Mouse (Mus musculus) CH12.LX (cell line): Measurements from ENCODE around the gene Patj.

Experiments
- CHD1 ChIP-seq: IDR thresholded peaks from 2 replicates; pipeline ENCODE4 v1.6.1; 2012; ENCODE audit warnings: low read depth, low read length, improper control_type of control experiment, inconsistent platforms
- CTCF ChIP-seq, 2 experiments: IDR thresholded peaks in 1 of 2; conservative IDR thresholded peaks in 1 of 2; 2 replicates each; pipeline ENCODE4 v1.5.1; 2011 to 2012; ENCODE audit warnings: low read depth in 2 of 2, low read length in 2 of 2, improper control_type of control experiment in 1 of 2, inconsistent platforms in 1 of 2, mild to moderate bottlenecking in 1 of 2, moderate library complexity in 1 of 2
- EP300 ChIP-seq: IDR thresholded peaks from 2 replicates; pipeline ENCODE4 v1.6.1; 2011; ENCODE audit warnings: low read length, improper control_type of control experiment
- ETS1 ChIP-seq: conservative IDR thresholded peaks from 2 replicates; pipeline ENCODE4 v1.6.1; 2012; ENCODE audit warnings: low read depth, mild to moderate bottlenecking, inconsistent platforms, low read length, improper control_type of control experiment, moderate library complexity
- HCFC1 ChIP-seq: IDR thresholded peaks from 2 replicates; pipeline ENCODE4 v1.6.1; 2012; ENCODE audit warnings: low read depth, mild to moderate bottlenecking, inconsistent platforms, low read length, improper control_type of control experiment
- MAX ChIP-seq: IDR thresholded peaks from 2 replicates; pipeline ENCODE4 v1.6.1; 2011; ENCODE audit warnings: low read length, improper control_type of control experiment
- NELFE ChIP-seq: IDR thresholded peaks from 2 replicates; pipeline ENCODE4 v1.6.1; 2011; ENCODE audit warnings: low read depth, low read length, improper control_type of control experiment
- NRF1 ChIP-seq: IDR thresholded peaks from 2 replicates; pipeline ENCODE4 v1.6.1; 2014; ENCODE audit warnings: low read depth, mild to moderate bottlenecking, inconsistent platforms, low read length, improper control_type of control experiment, moderate library complexity
- POLR2A ChIP-seq: IDR thresholded peaks from 2 replicates; pipeline ENCODE4 v1.6.1; 2011; ENCODE audit warnings: low read depth, mild to moderate bottlenecking, improper control_type of control experiment, low read length
- POLR2AphosphoS2 ChIP-seq: IDR thresholded peaks from 2 replicates; pipeline ENCODE4 v1.6.1; 2011; ENCODE audit warnings: low read depth, low read length, improper control_type of control experiment
- RAD21 ChIP-seq: IDR thresholded peaks from 2 replicates; pipeline ENCODE4 v1.6.1; 2011; ENCODE audit warnings: low read depth, mild to moderate bottlenecking, low read length, improper control_type of control experiment, moderate library complexity
- RCOR1 ChIP-seq: conservative IDR thresholded peaks from 2 replicates; pipeline ENCODE4 v1.6.1; 2012; ENCODE audit warnings: low read depth, mild to moderate bottlenecking, inconsistent platforms, low read length, improper control_type of control experiment
- SMC3 ChIP-seq: IDR thresholded peaks from 2 replicates; pipeline ENCODE4 v1.6.1; 2011; ENCODE audit warnings: low read depth, low read length, improper control_type of control experiment
- USF1 ChIP-seq: IDR thresholded peaks from 2 replicates; pipeline ENCODE4 v1.6.1; 2014; ENCODE audit warnings: low read depth, mild to moderate bottlenecking, inconsistent platforms, low read length, improper control_type of control experiment

DNA sequence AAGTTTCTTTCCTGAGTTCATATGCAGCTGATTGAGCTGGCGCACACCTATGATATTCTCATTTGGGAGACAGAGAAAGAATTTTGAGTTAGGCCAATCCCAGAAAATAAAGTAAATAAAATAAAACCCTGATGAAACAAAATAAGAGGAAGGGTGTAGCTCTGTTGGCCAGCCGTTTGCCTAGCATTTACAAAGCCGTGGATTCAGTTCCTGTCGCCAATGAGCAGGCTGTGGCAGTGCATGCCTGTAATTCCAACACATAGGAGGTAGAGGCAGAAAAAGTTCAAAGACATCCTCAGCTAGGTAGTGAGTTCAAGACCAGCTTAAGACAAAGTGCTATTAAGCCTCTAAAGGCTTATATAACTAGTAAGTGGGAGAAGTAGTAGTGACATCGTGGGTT, 55.2 kb downstream of the Patj start:
- TF ChIP-seq POLR2A (no peak), ETS1 (no peak), CTCF (conservative IDR thresholded peaks at IDR 0.05 in 1 of 2, IDR thresholded peaks at IDR 0.05 in 1 of 2; ENCODE audit: low read depth in 2 of 2, low read length in 2 of 2) (no peak), HCFC1 (no peak), EP300 (no peak), NRF1 (no peak), RCOR1 (no peak), POLR2AphosphoS2 (no peak), MAX (no peak), SMC3 (no peak), RAD21 (no peak), NELFE (no peak), CHD1 (no peak), USF1 (no peak)
